Mouse (Mus musculus): ENCODE measurements around the gene Rps27rt. TPM values are rescaled to one million over a fixed set of nuclear protein-coding genes. Genes with fewer than 3 reads are reported as not detected.

Rps27rt gene
- total RNA-seq, 2 experiments from 2014 or later: 15.8 to 36.9 TPM

- no peak for DNase-seq
- intact Hi-C loops (cut with DNase I): loop anchor here (5.0 kb wide), 1 partner anchor 45 kb away; the partner anchor contains the start of gene Osbpl10
Measured at GRCm38 (mm10) chr9:114932607-114933006, 49.9 kb downstream of the Rps27rt start.

Other genes starting within 250 kb of the Rps27rt start
- gene Cmtm7, start 200.9 kb downstream of the Rps27rt start, total RNA-seq (2021): 1 to 10 TPM; 3.1 to 3.8 TPM
- 1 to 10 TPM; 1.3 to 2.7 TPM for gene Cmtm8, start 138.6 kb downstream of the Rps27rt start, total RNA-seq (2021)
- gene Gpd1l, start 48.8 kb downstream of the Rps27rt start, total RNA-seq (2021): 100 to 1,000 TPM in 1 of 2 experiments, 10 to 100 TPM in 1; 90.9 to 101 TPM
- 10 to 100 TPM; 41.1 to 42.8 TPM for gene Osbpl10, start 4.2 kb downstream of the Rps27rt start, total RNA-seq (2021)